Mouse (Mus musculus) kidney, adult 18-20 months (tissue): ENCODE results near the gene Ppp1r3a.
"Not testable (repeated sequence)": the region's sequence is repeated elsewhere in the genome, so short reads cannot be mapped to it uniquely, and the experiment has no call there.

Source experiments
- DNase-seq: peaks from one replicate; pipeline ENCODE4 v3.0.0; 2021

The Ppp1r3a gene

DNA sequence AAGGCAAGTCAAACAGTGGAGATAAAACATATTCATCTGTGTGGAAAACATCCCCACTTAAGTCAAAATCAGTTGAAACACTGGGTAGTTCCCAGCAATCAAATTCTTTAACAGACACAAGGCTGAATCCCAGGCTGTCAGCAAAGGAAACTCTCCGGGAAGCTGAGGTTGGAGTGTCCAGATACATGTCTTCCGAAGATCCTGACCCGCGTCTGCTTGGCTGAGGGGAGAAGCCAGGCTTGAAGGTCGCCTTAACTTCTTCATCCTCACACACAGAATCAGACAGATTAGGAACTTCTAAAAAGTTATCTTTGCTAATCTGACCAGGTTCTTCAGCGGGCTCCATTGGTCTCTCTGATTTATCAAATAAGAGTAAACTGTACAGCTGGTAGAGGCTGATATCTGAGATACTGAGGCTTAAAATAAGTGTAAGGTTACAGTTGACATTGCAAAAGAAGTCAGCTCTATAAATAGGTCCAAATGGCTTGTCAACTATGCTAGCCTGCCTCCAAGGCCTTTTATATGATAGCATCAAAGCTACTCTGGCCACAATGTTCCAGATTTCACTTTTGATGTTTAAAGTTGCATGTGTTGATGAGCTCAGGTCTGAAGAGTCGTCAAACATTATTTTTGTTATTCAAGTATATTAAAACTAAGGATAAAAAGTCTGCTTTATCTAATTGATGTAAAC is at the start of gene Ppp1r3a:
TSS of gene Ppp1r3a (minus strand) at position 374 of the 691 bp plus-strand sequence.
- DNase-seq = no peak

DNA sequence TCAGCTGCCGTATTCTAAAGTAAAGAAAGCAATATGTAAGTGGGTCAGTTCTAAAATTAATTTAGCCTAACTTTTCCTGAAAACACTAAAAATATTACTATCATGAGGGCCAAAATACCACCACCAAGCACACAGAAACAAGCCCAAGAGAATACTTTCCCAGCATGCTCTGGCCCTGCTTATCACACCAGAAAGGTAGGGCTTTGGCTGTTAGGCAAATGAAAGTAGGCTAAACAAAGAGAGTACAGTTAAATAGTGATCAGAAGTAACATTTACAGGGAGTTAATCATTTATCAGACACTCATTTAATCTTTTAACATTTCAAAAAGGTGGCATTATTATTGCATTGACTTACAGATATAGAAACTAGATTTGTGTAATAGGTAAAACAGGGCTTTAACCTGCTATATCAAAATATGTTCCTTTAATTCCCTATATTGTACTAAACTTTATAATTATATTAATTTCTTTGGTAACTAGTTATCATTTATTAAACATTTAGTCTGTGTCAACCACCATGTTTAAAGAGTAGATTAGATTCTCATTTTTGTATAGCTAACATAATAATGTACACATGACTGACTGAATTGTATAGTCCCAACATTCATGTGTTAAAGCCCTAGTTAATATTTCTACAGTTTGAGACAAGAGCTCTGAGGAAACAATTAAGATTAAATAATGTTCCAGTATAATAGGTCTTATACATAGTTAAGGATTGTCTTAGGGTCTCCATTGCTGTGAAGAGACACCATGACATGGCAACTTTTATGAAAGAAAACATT is 32.3 kb upstream of the Ppp1r3a start:
- no peak for DNase-seq

DNA sequence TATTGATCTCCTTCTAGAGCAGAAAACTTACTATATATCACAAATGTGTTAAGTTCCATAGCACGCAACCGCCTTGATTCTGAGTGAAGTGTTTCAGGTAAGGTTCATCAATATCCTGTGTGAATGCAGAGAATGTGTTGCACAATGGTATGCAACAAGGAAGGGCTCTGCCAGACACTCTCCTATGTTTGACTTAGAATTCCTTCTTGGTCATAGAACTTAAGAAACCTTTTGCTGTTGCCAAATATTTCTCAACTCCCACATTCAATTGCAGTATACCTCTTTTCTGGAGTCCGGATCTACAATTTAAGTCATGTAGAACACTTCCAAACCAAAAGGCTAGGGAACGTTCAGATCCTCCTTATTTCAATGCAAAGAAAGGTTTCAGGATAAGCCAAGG is 22.8 kb upstream of the Ppp1r3a start:
- DNase-seq = no peak

DNA sequence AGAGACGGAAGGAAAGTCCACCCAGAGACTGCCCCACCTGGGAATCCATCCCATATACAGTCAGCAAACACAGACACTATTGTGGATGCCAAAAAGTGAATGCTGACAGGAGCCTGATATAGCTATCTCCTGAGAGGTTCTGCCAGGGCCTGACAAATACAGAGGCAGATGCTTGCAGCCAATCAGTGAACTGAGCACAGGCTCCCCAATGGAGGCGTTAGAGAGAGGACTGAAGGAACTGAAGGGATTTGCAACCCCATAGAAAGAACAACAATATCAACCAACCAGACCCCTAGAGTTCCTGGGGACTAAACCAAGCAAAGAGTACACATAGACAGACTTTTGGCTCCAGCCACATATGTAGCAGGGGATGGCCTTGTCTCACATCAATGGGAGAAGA is 16.6 kb upstream of the Ppp1r3a start:
- no peak for DNase-seq

DNA sequence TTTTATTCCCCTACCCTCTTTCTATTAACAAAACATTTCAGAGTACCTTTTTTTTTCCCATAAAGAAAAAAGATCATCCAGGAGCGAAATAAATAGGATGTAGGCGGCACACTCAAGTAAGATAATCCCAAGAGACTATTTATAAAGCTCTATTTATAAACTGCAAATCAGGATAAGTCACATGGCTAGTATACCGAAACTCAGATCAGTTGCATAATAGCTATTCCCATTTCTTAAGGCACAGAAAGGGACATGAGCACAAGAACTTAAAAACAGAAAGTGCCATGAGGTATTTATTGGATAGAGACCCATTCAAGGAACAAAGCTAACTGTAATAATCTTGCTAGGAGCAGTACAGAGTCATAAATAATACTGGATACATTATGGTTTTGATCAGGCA is 2.4 kb upstream of the Ppp1r3a start:
- DNase-seq = no peak

DNA sequence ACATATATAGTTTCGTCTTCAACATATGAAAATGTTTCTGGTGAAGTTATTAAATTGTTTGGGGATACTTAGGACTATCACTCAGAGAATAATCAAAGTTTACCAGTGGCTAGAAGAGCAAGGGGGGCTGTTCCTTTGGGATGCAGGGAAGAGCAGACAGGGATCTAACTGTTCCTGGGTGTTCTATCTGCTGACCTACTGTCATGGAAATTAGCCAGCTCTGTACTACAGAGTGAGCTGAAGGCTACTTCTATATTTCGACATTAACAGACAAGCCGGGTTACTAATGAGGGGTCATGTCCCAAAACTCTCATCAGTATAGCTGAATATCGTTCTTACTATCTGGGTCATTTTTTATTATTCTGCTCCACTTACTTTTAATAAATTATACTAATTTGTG is 1.6 kb downstream of the Ppp1r3a start:
- DNase-seq = no peak

DNA sequence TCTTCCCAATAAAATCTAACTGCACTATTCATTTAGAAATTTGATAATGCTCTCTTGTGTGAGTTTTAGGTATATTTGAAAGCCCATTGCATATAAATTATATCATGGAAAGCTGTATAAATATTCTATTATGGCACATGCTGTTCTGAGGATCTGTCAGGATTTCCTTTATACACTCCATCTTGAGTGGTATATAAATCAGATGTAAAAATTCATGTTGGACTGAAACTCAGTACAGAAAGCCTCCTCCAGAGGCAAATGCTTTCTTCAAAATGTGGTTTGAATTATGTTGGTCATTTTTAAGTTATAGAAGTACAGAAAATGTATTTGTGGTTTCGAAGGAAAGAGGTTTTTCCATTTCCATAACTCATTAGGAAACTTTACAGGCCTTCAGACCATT is 2.9 kb downstream of the Ppp1r3a start:
- no peak for DNase-seq

DNA sequence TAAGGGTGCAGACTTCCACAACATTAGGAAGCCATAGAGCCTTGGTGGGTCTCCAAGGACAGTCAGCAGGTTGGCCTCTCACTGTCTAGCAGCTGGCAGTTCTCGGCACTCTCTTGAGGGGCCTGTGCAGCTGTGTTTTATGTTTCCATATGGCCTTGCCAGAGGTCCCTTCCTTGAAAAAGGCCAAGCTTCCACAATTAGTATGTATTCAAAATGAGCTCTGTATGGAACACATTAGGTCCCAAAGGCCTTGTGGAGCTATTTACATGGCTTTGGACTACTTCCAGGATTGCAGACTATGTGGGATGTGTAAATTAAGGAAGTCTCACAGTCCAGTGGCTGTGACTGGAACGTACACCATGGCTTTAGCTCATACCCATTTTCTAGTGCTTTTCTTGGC is 8.1 kb downstream of the Ppp1r3a start:
- no peak for DNase-seq

DNA sequence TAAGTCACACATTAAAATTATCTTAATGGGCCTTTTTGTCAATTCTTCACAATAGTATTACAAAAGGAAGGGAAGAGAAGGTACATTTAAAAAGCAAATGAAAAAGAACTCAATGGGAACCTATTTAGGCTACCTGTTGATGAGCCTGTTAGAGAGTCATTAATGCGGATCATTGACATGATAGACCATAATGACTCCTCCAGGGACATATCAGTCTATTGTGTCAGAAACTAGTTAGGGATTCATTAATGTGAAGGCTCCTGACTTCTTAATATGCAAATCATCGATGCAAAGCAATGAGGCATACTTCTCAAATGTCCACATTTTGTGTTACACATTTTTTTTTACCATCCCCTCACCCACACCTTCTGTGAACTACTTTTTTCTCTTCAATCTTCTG is 19.1 kb downstream of the Ppp1r3a start:
- DNase-seq = no peak

DNA sequence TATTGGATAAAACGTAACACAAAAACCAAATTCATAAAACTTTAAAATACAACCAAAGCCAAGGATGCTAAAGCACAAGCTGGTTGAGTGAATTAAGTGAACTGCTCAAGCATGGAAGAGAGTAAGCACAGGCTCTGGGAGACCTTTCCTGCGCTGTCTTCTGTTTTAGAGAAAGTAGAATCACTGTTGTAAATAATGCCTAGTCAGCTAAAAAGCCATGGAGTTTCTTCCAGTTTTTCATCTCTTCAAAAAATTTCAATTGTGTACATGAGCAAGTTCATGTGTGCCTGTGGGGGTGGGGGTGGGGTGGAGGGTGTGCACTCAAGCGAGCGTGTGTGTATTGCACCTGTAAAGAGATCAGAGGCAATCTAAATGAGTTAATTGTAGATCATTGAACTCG is 24.1 kb downstream of the Ppp1r3a start:
- DNase-seq = no peak

DNA sequence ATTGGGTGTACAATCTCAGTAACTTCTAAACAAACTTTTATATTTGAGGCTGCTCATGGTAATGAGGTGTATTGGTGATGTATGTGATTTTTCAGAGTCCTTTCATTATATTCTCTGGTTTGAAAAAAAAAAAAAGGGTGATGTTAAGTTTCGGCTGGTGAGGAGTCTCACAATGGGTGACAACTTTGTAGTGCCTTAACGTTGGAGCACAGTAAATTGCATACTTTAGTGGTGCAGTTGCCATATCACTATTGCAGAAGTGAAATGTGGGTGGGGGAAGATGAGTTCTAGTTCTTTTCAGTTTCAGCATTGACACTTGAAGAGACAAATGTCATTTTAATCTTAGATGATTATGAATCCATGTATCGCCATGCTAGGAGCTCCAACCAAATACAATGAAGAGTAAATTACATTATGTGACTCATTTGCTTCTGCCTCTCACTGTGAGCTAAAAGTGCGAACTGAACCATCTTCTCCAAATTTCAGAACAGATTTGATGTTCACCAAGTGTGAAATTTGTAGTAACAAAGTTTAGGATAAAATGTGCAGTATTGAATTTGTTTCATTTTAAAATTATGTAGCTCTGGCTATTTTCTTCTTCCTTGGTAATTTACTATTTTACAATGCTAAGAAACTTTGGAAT is 34.2 kb downstream of the Ppp1r3a start:
- DNase-seq = no peak

DNA sequence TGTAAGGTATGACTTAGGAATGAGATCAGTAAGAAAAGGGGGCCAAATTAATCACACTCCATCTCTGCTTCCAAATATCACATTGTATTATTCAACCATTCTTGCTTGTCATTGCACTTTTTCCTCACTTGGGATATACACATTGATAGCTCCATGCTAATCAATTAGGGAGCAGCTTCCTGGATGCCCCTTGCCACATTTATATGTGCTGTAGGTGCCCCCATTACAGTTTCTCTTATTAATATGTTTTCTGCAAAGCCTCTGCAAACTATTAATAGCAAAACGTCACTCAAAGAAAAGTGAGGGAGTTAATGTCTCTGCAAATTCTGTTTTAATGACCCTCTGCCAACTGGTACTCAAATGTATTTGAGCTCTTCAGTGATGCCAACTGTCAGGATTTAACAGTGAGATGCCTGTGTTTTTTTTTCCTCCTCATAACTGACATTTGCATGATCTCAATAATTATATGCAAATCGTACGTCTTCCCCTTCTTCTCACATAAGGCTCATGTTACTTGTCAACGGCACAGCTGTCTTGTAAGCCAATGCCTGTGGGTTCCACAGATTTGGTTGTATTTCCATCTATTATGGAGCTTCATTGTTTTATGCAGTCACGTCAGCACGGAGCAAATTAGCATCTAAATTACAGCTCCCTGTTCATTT is 34.8 kb downstream of the Ppp1r3a start:
- DNase-seq = no peak

DNA sequence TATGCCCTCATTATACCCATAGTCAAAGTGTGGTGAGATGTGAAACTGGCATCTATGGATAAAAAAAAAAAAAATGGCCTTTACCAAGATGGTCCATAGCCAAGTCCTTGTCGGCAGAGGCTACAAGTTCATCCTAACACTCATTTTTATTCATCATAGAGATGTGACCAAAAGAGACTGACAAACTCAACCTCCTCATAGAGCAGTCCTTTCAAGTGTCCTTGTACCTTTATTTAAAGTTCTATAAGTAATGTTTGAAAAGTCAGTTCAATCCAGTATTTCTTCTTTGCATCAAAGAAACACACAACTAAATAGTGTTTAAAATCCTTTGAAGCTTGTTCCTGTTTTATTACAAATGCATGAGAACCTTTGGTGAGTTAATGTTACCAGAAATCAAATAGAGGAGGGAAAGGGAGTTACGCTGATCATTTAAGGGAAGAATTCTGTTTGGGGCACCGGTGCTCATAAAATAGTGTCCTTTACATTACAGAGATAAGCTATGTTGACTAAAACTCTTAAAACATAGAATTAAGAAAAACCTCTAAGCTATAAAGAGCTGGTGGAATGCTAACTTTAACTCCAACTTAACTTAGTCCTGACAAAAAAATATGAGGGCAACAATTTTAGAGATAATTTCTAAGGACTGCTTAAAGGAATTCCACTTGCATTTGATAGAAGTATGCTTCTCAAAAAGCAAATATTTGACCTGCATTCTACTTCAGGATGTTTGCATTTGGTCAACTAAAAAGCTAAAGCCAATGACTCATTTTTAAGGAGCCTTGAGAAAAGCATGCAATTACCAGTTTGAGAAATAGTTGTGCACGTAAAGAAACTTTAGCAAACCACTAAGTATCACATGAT is 39.7 kb downstream of the Ppp1r3a start:
- no peak for DNase-seq

DNA sequence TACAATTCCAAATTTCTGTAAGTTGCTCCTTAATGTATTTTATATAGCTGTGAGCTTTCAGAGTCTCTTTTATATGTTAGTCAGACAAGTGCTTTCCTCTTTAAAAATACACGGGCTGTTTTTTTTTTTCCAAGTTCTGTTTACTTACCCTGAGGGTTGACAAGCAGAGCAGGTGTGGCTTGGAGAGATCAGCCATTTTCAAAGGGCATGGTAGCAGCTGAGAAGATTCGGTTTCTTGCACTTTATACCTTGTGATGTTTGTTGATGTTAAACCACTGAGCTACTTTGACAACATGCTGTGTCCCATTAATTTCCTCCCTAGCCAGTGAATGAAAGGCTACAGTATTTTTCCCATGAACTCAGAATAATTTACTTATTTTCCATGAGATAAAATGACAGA is 42.9 kb downstream of the Ppp1r3a start:
- DNase-seq = no peak

DNA sequence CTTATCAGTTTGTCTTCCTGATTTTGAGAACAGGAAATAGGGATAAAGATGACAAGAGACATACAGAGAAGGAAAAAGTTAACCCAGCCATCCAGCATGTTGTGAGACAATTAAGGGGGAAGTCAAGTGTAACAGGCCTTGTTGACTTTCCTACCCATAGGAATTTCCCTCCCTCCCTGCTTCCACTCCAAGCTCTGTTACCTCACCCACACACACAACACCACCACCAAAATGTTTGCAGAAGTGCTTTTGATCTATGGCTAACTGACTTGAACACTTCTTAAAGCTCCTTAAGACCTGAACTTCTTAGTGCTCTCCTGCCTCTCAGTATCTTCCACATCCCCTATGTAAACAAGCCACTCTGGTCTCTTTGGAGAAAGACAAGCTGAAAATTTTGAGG is 55.0 kb downstream of the Ppp1r3a start:
- DNase-seq = no peak

DNA sequence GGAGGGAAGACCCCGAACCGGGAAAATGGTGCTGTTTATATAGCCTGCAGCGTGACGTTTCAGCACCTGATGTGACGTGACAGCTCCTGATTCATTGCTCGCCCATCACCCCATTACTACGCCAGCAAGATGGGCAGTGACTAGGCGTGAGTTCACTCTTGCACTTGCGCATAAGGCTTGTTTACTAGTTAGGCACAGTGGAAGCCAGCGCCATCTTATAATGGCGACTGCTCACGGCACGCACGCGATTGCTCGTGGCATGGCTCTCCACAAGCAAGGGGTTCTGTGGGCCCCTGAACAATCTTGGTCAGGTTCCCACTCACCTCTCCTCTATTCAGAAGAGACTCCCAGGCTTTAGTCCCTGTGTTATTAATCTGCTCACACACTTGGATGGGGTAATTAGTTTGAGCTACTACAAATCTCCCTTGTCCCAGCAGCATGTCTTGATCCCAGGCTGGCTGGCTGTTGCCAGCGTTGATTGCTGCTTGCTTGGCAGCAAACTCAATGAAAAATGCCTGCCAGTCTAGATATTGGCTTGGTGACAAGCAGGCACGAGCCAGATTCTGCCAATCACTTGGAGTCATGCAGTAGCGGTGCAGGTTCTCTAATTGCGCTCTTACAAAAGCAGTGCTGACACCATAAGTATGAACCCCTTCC is 75.7 kb downstream of the Ppp1r3a start:
- not testable (repeated sequence) for DNase-seq

DNA sequence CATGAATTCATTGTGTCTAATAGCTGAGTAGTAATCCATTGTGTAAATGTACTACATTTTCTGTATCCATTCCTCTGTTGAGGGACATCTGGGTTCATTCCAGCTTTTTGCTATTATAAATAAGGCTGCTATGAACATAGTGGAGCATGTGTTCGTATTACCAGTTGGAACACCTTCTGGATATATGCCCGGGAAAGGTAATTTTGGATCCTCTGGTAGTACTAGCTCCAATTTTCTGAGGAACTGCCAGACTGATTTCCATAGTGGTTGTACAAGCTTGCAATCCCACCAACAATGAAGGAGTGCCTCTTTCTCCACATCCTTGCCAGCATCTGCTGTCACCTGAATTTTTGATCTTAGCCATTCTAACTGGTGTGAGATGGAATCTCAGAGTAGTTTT is 86.1 kb downstream of the Ppp1r3a start:
- not testable (repeated sequence) for DNase-seq

DNA sequence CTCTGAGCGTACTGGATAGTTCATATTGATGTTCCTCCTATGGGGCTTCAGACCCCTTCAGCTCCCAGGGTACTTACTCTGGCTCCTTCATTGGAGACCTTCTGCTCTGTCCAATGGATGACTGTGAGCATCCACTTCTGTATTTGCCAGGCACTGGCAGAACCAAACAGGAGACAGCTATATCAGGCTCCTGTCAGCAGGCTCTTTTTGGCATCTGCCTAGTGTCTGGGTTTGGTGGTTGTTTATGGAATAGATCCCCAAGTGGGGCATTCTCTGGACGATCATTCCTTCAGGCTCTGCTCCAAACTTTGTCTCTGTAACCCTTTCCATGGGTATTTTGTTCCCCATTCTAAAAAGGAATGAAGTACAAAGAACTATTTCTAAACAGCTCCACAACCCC is 87.4 kb downstream of the Ppp1r3a start:
- not testable (repeated sequence) for DNase-seq
